Mouse (Mus musculus) testis, adult 2 months (tissue): ENCODE measurements around the gene Tmem63c.

Experiments used
- CTCF ChIP-seq: fragments of 200-500 bp; IDR thresholded peaks from 2 replicates; pipeline ENCODE4 v1.5.1; 2012; ENCODE audit warnings: low read depth, mild to moderate bottlenecking, inconsistent platforms, low read length, moderate library complexity; ENCODE audit not compliant: control insufficient read depth, insufficient read depth, insufficient replicate concordance
- POLR2A ChIP-seq: fragments of 200-500 bp; IDR thresholded peaks from 2 replicates; pipeline ENCODE4 v1.6.1; 2012; ENCODE audit warnings: low read depth, mild to moderate bottlenecking, inconsistent platforms, low read length, moderate library complexity; ENCODE audit not compliant: control insufficient read depth

GRCm38 (mm10) chr12:87027391-87027790, 6.3 kb downstream of the Tmem63c start:
- TF ChIP-seq POLR2A (no peak), CTCF (no peak)
